Mouse (Mus musculus) midbrain, embryonic 13.5 days (tissue): Measurements from ENCODE around the gene Gm27029. TPM values are rescaled to one million over a fixed set of nuclear protein-coding genes. Genes with fewer than 3 reads are reported as not detected.
"Not testable (repeated sequence)": the region's sequence is repeated elsewhere in the genome, so short reads cannot be mapped to it uniquely, and the experiment has no call there.

ENCODE experiments used
- ATAC-seq: fragments of 200-750 bp; cut with Nextera tagmentation; 2 replicates; pipeline ENCODE4 v1.8.0; 2017; ENCODE audit warnings: mild to moderate bottlenecking, moderate TSS enrichment, moderate library complexity
- H3K27ac ChIP-seq: fragments of 300-500 bp; sonication (generic); 2 replicates; pipeline ENCODE4 v1.5.1; 2015; ENCODE audit warnings: inconsistent platforms, mild to moderate bottlenecking, moderate library complexity
- H3K27me3 ChIP-seq: fragments of 300-500 bp; sonication (generic); 2 replicates; pipeline ENCODE4 v1.6.1; 2015; ENCODE audit warnings: mild to moderate bottlenecking, inconsistent platforms
- H3K36me3 ChIP-seq: fragments of 300-500 bp; sonication (generic); 2 replicates; pipeline ENCODE4 v1.6.1; 2015; ENCODE audit warnings: mild to moderate bottlenecking, inconsistent platforms
- H3K4me1 ChIP-seq: fragments of 300-500 bp; sonication (generic); replicated peaks from 2 replicates; pipeline ENCODE4 v1.6.1; 2015; ENCODE audit warnings: inconsistent platforms
- H3K4me2 ChIP-seq: fragments of 300-500 bp; sonication (generic); replicated peaks from 2 replicates; pipeline ENCODE4 v1.6.1; 2015; ENCODE audit warnings: moderate library complexity, mild to moderate bottlenecking, inconsistent platforms
- H3K4me3 ChIP-seq: fragments of 300-500 bp; sonication (generic); replicated peaks from 2 replicates; pipeline ENCODE4 v1.5.1; 2015; ENCODE audit warnings: mild to moderate bottlenecking, inconsistent platforms
- H3K9ac ChIP-seq: fragments of 300-500 bp; sonication (generic); replicated peaks from 2 replicates; pipeline ENCODE4 v1.6.1; 2015; ENCODE audit warnings: mild to moderate bottlenecking, inconsistent platforms
- H3K9me3 ChIP-seq: fragments of 300-500 bp; sonication (generic); 2 replicates; pipeline ENCODE4 v1.6.1; 2016; ENCODE audit warnings: mild to moderate bottlenecking, inconsistent platforms
- WGBS: fragments of 180-500 bp; shearing (Covaris S2); methylation state at CpG from one replicate; pipeline ENCODE4 v1.1.7; 2015; 5-methylcytosine and 5-hydroxymethylcytosine counted together
- polyA plus RNA-seq: library from polyadenylated mRNA; unstranded; fragments of >200 nt; fragmentation: Nextera tagmentation; extraction: Ambion mirVana; gene quantifications from 2 replicates; pipeline ENCODE4 v1.2.1, GENCODE M21; 2015

Gene Gm27029
- polyA plus RNA-seq, 1 experiment from 2014 or later = 6.6 TPM

DNA sequence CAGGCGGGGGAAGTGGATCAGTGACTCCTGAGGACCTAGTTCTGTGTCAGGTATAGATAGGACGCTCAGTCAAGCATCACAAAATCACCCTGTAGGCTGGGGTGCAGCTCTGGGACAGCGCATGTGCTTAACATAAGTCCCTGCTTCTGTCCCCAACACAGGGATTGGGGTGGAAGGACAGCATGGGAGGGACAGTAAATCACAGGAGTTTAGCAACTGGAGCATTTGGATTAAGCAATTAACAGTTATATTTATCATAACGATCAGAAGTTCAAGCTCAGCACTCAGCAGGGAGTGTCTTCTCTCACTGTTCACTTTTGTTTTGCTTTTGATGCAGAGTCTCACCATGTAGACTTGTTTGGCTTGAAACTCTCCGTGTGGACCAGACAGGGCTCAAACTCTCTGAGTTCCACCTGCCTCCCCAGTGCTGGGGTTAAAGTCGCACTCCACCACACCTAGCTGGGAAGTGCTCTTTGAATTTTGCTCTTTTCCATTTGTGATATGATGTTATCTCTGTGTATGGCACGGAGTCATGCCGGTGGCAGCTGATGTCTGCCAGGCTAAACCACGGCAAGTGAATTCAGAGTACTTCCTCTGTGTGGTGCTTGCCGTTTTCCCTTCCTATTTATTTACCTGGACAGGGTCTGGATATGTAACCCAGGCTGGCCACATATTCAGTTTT is 27.6 kb upstream of the Gm27029 start:
- 78% methylated on average over 10 of the region's 10 CpGs for WGBS
- Histone ChIP-seq H3K9me3 (no peaks in the 10 kb centered on the region), H3K9ac (no peak overlapping the region), H3K4me1 (0 out of 2 replicates have a peak, but pooled peaks cover 5% of the 10 kb centered on the region), H3K27me3 (no peaks in the 10 kb centered on the region), H3K4me2 (no peak overlapping the region), H3K4me3 (no peak overlapping the region), H3K27ac (no peak overlapping the region), H3K36me3 (peaks cover 4% of the 10 kb centered on the region)
- no peak for ATAC-seq

DNA sequence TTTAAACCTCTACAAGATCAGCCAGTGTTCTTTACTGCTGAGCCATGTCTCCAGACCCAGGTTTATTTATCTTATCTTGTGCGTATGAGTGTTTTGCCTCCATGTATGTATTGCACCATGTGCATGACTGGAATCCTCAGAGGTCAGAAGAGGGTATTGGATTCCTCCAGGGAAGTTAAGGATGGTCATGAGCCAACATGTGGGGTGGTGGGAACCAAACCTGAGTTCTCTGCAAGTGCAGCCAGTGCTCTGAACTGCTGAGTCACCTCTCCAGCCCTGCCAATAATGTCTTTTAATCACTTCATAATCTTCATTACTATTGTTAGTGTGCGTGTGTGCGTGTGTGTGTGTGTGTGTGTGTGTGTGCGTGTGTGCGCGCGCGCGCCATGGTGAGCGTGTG is 26.9 kb upstream of the Gm27029 start:
- no peak overlapping the region for H3K27ac ChIP-seq

DNA sequence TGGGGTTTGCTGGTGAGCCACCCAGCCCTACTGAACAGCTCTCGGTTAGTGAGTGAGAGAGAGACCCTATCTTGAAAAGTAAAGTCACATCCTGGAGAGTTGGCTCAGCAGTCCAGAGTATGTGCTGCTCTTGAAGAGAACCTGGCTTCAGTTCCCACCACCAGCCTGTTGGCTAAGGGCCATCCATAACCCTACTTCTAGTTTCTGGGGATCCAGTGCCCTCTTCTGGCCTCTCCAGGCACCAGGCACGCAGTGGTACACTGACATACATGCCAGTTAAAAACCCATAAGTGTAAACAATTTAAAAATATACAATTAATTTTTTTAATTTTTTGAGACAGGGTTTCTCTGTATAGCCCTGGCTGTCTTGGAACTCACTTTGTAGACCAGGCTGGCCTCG is 25.8 kb upstream of the Gm27029 start:
- Histone ChIP-seq H3K9me3 (no peaks in the 10 kb centered on the region), H3K27me3 (no peaks in the 10 kb centered on the region), H3K4me1 (0 out of 2 replicates have a peak, but pooled peaks cover 5% of the 10 kb centered on the region), H3K4me3 (no peak overlapping the region), H3K4me2 (no peak overlapping the region), H3K27ac (no peak overlapping the region), H3K9ac (no peak overlapping the region), H3K36me3 (peaks cover 10% of the 10 kb centered on the region)
- no peak for ATAC-seq
- WGBS = 86% methylated on average over 3 of the region's 3 CpGs

More for the DNA sequence above, 26.9 kb upstream of the Gm27029 start:
- Histone ChIP-seq H3K4me3 (no peak overlapping the region), H3K9me3 (no peaks in the 10 kb centered on the region), H3K4me1 (0 out of 2 replicates have a peak, but pooled peaks cover 5% of the 10 kb centered on the region), H3K27me3 (no peaks in the 10 kb centered on the region), H3K4me2 (no peak overlapping the region), H3K36me3 (peaks cover 3% of the 10 kb centered on the region; the same call in 1 of the 2 replicates), H3K9ac (no peak overlapping the region)
- ATAC-seq = no peak
- 95% methylated on average over 10 of the region's 10 CpGs for WGBS

DNA sequence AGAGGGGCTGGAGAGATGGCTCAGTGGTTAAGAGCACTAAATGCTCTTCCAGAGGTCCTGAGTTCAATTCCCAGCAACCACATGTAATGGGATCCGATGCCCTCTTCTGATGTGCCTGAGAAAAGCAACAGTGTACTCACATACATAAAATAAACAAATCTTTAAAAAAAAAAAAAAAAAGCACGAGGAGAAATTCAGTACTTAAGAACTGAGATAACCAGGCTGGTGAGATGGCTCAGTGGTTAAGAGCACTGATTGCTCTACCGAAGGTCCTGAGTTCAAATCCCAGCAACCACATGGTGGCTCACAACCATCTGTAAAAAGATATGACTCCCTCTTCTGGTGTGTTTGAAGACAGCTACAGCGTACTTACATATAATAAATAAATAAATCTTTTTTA is 25.0 kb upstream of the Gm27029 start:
- not testable (repeated sequence) for H3K4me2 ChIP-seq, H3K4me3 ChIP-seq, H3K4me1 ChIP-seq, ATAC-seq, H3K9ac ChIP-seq, H3K27me3 ChIP-seq, H3K9me3 ChIP-seq, H3K27ac ChIP-seq
- peaks cover 16% of the 10 kb centered on the region for H3K36me3 ChIP-seq
- WGBS = 92% methylated on average over 4 of the region's 4 CpGs

DNA sequence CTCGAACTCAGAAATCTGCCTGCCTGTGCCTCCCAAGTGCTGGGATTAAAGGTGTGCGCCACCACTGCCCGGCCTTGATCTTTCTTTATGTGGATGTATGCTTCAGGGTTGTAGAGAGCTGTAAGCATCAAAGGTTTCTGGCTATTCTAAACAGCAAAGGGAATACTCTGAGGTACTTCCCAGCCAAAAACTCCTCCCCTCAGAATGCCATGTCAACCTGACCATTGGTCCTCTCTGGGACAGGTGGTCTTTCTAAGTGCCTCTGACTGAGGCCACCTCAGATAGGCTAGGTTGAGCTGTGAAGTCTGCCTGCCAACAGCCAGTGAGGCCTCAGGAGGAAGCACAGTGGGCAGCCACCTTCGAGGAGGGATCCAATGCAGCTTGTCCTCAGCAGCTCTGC is 24.3 kb upstream of the Gm27029 start:
- Histone ChIP-seq H3K4me2 (no peak overlapping the region), H3K4me3 (no peak overlapping the region), H3K9ac (no peak overlapping the region), H3K27ac (no peak overlapping the region), H3K36me3 (peaks cover 23% of the 10 kb centered on the region), H3K9me3 (no peaks in the 10 kb centered on the region), H3K27me3 (no peaks in the 10 kb centered on the region), H3K4me1 (peaks cover 12% of the 10 kb centered on the region)
- WGBS = 88% methylated on average over 4 of the region's 4 CpGs
- no peak for ATAC-seq

DNA sequence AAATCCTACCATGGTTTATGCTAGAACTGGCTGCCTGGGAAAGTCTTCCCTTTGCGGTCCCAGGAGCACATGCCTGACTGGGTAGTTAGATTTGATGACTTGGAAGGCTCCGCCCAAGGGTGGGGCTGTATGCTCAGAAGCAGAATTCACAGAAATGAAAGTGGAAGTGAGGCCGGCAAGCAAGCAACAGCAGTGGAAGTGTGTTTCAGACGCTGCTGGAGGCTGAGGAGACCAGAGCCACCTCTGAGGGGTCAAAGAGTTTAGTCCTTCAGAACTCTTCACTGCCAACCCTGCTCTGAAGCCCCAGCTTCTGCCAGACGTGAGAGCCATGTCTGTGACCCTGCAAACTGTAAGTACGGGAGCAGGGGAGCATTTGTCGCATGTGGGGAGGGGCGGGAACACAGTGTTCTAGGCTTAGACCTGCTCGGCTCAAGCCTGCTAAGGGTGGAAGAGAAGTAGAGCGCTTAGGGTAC is 23.7 kb upstream of the Gm27029 start, which contains the start of gene Ifi35:
Gene Ifi35, plus strand, starts transcription at position 134 of the 473 bp plus-strand sequence.
- Histone ChIP-seq H3K27ac (no peak within 1 kb of the TSS), H3K4me2 (0 out of 2 replicates have a peak within 1 kb of the TSS, but pooled peaks have one; percentile 5), H3K27me3 (no peaks in the 10 kb centered on the region), H3K9me3 (no peaks in the 10 kb centered on the region), H3K4me3 (no peak within 1 kb of the TSS), H3K36me3 (peaks cover 29% of the 10 kb centered on the region), H3K4me1 (peaks cover 18% of the 10 kb centered on the region), H3K9ac (no peak within 1 kb of the TSS)
- 46% methylated on average over 10 of the region's 10 CpGs for WGBS
- no peak for ATAC-seq

DNA sequence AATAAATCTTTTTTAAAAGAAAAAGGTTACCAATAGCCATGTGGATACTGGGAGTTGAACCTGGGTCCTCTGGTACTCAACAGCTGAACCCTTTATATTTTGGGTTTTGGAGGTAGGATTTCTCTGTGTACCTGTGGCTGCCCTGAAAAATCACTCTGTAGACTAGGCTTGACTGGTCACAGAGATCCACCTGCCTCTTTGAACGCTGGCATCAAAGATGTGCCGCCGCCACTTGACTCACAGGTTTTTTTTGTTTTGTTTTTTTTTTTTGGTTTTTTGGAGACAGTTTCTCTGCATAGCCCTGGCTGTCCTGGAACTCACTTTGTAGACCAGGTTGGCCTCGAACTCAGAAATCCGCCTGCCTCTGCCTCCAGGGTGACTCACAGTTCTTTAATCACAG is 23.2 kb upstream of the Gm27029 start:
- peaks cover 30% of the 10 kb centered on the region for H3K36me3 ChIP-seq
- no peaks in the 10 kb centered on the region for H3K27me3 ChIP-seq
- H3K4me2 ChIP-seq = no peak overlapping the region
- H3K27ac ChIP-seq = no peak overlapping the region
- WGBS = 91% methylated on average over 5 of the region's 5 CpGs
- no peaks in the 10 kb centered on the region for H3K9me3 ChIP-seq
- ATAC-seq = no peak
- H3K4me3 ChIP-seq = no peak overlapping the region
- H3K9ac ChIP-seq = no peak overlapping the region
- H3K4me1 ChIP-seq = peaks cover 23% of the 10 kb centered on the region

DNA sequence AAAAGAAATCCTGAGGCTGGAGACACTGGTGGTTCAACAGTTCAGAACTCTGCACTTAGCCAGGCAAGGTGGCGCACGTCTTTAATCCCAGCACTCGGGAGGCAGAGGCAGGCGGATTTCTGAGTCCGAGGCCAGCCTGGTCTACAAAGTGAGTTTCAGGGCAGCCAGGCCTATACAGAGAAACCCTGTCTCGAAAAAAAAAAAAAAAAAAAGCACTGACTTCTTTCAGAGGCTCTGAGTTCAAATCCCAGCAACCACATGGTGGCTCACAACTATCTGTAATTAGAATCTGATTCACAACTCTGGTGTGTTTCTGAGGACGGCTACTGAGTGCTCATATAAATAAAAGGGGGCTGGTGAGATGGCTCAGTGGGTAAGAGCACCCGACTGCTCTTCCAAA is 22.3 kb upstream of the Gm27029 start:
- H3K4me3 ChIP-seq, ATAC-seq, H3K9me3 ChIP-seq, H3K27me3 ChIP-seq, H3K9ac ChIP-seq, H3K4me2 ChIP-seq, H3K27ac ChIP-seq: not testable (repeated sequence)
- WGBS = 89% methylated on average over 8 of the region's 8 CpGs
- Histone ChIP-seq H3K36me3 (peaks cover 30% of the 10 kb centered on the region), H3K4me1 (peaks cover 23% of the 10 kb centered on the region)

DNA sequence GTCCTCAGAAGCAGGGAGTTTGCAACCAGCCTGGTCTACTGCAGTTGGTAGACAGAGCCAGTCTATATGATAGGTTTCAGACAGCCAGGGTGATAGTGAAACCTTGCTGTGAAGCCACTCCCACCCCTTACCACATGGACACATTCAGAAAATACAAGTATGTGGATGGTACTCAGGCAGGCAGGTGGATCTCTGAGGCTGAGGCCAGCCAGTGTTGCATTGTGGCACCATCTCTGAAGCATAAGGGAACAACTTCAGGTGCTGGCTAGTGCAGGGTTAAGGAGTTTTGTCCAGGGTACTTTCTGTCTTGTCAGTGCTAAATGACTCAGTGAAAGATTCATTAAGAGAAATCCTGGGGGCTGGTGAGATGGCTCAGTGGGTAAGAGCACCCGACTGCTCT is 21.7 kb upstream of the Gm27029 start:
- H3K4me1 ChIP-seq = peaks cover 23% of the 10 kb centered on the region
- no peak overlapping the region for H3K9ac ChIP-seq
- peaks cover 30% of the 10 kb centered on the region for H3K36me3 ChIP-seq
- H3K4me2 ChIP-seq = no peak overlapping the region
- H3K9me3 ChIP-seq = no peaks in the 10 kb centered on the region
- H3K27me3 ChIP-seq = no peaks in the 10 kb centered on the region
- no peak overlapping the region for H3K4me3 ChIP-seq
- no peak for ATAC-seq
- H3K27ac ChIP-seq = no peak overlapping the region
- 91% methylated on average over 1 of the region's 1 CpGs for WGBS

DNA sequence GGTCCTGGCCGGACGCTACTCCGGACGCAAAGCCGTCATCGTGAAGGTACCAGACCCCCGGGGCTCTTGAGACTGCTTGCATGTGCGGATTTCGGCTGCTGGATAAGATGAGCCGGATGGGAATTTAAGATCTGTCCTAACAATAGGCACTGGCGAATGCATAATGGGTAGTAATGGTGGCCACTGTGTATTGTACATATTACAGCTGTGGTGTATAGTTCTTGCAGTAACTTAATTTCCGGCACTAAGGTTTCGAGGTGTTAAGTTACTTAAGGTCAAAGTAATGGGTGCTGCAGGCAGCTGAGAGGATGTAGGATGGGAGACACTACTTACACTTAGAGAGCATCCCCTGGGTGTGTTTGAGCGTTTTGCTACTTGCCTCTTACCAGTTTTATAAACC is 18.2 kb upstream of the Gm27029 start:
- peak overlapping the region; percentile 85 for H3K4me3 ChIP-seq
- ATAC-seq = no peak
- peak overlapping the region; percentile 94 for H3K27ac ChIP-seq
- WGBS = under 1% methylated on average over 14 of the region's 14 CpGs
- peaks cover 23% of the 10 kb centered on the region for H3K4me1 ChIP-seq
- no peaks in the 10 kb centered on the region for H3K9me3 ChIP-seq
- H3K36me3 ChIP-seq = peaks cover 30% of the 10 kb centered on the region
- no peaks in the 10 kb centered on the region for H3K27me3 ChIP-seq
- peak overlapping the region; percentile 96 for H3K9ac ChIP-seq
- H3K4me2 ChIP-seq = peak overlapping the region; percentile 92

DNA sequence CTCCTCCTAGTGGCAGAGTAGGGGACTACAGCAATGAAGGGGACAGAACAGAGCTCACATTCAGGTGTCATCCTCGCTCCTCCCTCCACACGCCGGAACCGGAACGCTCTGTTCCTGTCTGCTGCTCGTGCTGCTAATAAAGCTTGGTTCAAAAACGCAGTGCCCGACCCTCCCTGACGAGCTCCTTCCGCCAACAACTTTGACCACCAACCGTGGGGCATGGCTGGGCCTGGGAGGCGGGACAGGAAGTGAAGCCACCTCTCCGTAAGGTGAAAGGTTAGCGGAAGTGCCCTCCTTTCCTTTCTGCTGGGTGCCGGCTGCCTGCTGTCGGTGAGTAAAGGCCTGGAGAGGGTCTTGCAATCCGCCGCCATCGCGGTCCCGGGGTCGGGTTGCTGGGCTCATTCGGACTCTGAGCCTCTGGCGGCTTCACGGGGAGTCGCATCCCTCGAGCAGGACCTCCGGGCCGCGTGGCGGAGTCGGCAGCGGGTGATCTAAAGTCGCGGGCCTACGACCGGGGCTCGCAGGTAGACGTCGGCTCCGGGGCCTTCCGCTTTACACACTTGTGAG is 17.6 kb upstream of the Gm27029 start, which contains the start of gene Rpl27:
Gene Rpl27, plus strand, starts transcription at position 172 of the 567 bp plus-strand sequence.
- whole genome bisulfite sequencing = under 1% methylated on average over 42 of the region's 42 CpGs
- ATAC-seq = peak; percentile 99
- Histone ChIP-seq H3K36me3 (peaks cover 30% of the 10 kb centered on the region), H3K27me3 (no peaks in the 10 kb centered on the region), H3K4me2 (peak within 1 kb of the TSS; percentile 92), H3K9me3 (no peaks in the 10 kb centered on the region), H3K27ac (peak within 1 kb of the TSS; percentile 94), H3K4me1 (peaks cover 23% of the 10 kb centered on the region), H3K9ac (peak within 1 kb of the TSS; percentile 96), H3K4me3 (peak within 1 kb of the TSS; percentile 85)

DNA sequence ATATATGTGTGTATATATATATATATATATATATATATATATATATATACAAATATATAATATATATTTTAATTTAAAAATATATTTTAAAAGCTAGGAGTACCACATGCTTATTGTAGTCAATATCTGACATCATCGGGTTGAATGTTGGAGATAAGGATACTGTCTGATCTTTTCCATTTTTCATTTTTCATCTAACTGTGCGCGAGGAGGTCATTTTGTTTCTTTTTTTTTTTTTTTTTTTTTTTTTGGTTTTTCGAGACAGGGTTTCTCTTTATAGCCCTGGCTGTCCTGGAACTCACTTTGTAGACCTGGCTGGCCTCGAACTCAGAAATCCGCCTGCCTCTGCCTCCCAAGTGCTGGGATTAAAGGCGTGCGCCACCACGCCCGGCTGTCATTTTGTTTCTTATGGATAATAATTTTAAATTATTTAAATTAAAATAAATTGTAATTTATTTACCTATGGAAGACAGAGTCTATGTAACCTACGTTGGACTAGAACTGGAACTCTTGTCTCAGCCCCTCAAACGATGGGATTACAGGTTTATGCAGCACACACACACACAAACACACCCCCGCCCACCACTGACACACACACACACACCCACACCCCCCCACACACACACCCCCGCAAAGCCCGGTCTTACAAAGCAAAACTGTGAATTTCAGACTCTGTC is 17.0 kb upstream of the Gm27029 start:
- not testable (repeated sequence) for H3K9me3 ChIP-seq, H3K27me3 ChIP-seq, ATAC-seq, H3K9ac ChIP-seq
- Histone ChIP-seq H3K36me3 (peaks cover 28% of the 10 kb centered on the region), H3K4me2 (peak overlapping the region; percentile 38), H3K4me3 (peak overlapping the region; percentile 20; the same call in 1 of the 2 replicates), H3K27ac (peak overlapping the region; percentile 56; the same call in 1 of the 2 replicates), H3K4me1 (peaks cover 23% of the 10 kb centered on the region)
- WGBS = 39% methylated on average over 15 of the region's 15 CpGs
